Mouse (Mus musculus) heart, embryonic 16.5 days (tissue): ENCODE data around the gene Clec4f. TPM values are rescaled to one million over a fixed set of nuclear protein-coding genes. Genes with fewer than 3 reads are reported as not detected.
A peak's percentile ranks its signal among the peaks of the same experiment; 100 is the strongest.

Experiments
- ATAC-seq: fragments of 200-750 bp; cut with Nextera tagmentation; replicated peaks from 2 replicates; pipeline ENCODE4 v1.8.0; 2017; ENCODE audit warnings: moderate number of reproducible peaks; ENCODE audit not compliant: insufficient read depth, low FRiP score; ENCODE audit errors: extremely low read depth
- H3K27ac ChIP-seq: fragments of 300-500 bp; sonication (generic); 2 replicates; pipeline ENCODE4 v1.5.1; 2014; ENCODE audit warnings: mild to moderate bottlenecking, low read length, control low read depth, moderate library complexity
- H3K27me3 ChIP-seq: fragments of 300-500 bp; sonication (generic); 2 replicates; pipeline ENCODE4 v1.6.1; 2014; ENCODE audit warnings: low read length, mixed read lengths; ENCODE audit not compliant: control insufficient read depth, insufficient read depth
- H3K36me3 ChIP-seq: fragments of 300-500 bp; sonication (generic); 2 replicates; pipeline ENCODE4 v1.6.1; 2014; ENCODE audit not compliant: control insufficient read depth, insufficient read depth
- H3K4me1 ChIP-seq: fragments of 300-500 bp; sonication (generic); 2 replicates; pipeline ENCODE4 v1.6.1; 2014; ENCODE audit warnings: low read length, mixed read lengths; ENCODE audit not compliant: control insufficient read depth, insufficient read depth
- H3K4me2 ChIP-seq: fragments of 300-500 bp; sonication (generic); 2 replicates; pipeline ENCODE4 v1.6.1; 2014; ENCODE audit warnings: low read depth, mild to moderate bottlenecking, control low read depth, low read length
- H3K4me3 ChIP-seq: fragments of 300-500 bp; sonication (generic); 2 replicates; pipeline ENCODE4 v1.5.1; 2014; ENCODE audit warnings: mild to moderate bottlenecking, control low read depth, low read length
- H3K9ac ChIP-seq: fragments of 300-500 bp; sonication (generic); 2 replicates; pipeline ENCODE4 v1.6.1; 2014; ENCODE audit warnings: low read length, control low read depth
- H3K9me3 ChIP-seq: fragments of 300-500 bp; sonication (generic); replicated peaks from 2 replicates; pipeline ENCODE4 v1.6.1; 2016; ENCODE audit warnings: low read length; ENCODE audit not compliant: control insufficient read depth
- WGBS: fragments of 180-500 bp; shearing (Covaris S2); extraction: QIAGEN DNeasy Blood & Tissue Kit; methylation state at CpG from one replicate; pipeline ENCODE4 v1.1.7; 2014; 5-methylcytosine and 5-hydroxymethylcytosine counted together
- polyA plus RNA-seq: library from polyadenylated mRNA; unstranded; fragments of >200 nt; fragmentation: Nextera tagmentation; extraction: Ambion mirVana; gene quantifications from 2 replicates; pipeline ENCODE4 v1.2.1, GENCODE M21; 2015

The Clec4f gene
- 0.20 and 0.87 TPM in 2 replicates for polyA plus RNA-seq

- H3K27me3 ChIP-seq = no peaks in the 10 kb centered on the region
- no peaks in the 10 kb centered on the region for H3K36me3 ChIP-seq
- H3K4me2 ChIP-seq = no peak within 1 kb of the TSS
- H3K9me3 ChIP-seq = no peaks in the 10 kb centered on the region
- H3K4me3 ChIP-seq = no peak within 1 kb of the TSS
- no peak within 1 kb of the TSS for H3K27ac ChIP-seq
- 94% methylated on average over 2 of the region's 2 CpGs for WGBS
- H3K9ac ChIP-seq = no peak within 1 kb of the TSS
- ATAC-seq = no peak
- no peaks in the 10 kb centered on the region for H3K4me1 ChIP-seq
Observed at GRCm38 (mm10) chr6:83656087-83656486, at the start of gene Clec4f. Gene Clec4f, minus strand, starts transcription at chr6:83656187.

DNA sequence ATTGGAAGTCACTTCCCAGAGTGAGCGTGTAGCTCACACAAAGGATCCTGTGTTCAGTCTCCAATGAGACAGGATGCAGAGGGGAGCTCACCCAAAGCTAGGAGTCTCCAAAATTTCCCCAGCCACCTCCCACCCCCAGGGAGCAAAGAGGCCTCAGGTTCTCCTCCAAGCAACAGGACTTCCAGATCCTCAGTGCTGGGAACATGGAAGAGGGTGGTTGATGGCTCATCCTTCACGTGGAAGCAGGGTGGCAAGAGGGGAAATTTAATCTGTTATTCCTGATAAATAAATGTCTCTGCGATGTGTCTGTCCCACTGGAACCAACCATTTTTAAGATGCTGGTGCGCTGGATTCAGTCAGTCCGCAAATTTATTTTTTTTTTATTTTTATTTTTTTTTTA is 48.7 kb upstream of the Clec4f start:
- Histone ChIP-seq H3K27ac (no peak overlapping the region), H3K4me1 (no peaks in the 10 kb centered on the region; the same call in 1 of the 2 replicates), H3K36me3 (no peaks in the 10 kb centered on the region), H3K9me3 (no peaks in the 10 kb centered on the region), H3K27me3 (peaks cover 91% of the 10 kb centered on the region), H3K4me2 (no peak overlapping the region), H3K9ac (no peak overlapping the region), H3K4me3 (no peak overlapping the region)
- WGBS = 17% methylated on average over 5 of the region's 5 CpGs
- ATAC-seq = no peak

DNA sequence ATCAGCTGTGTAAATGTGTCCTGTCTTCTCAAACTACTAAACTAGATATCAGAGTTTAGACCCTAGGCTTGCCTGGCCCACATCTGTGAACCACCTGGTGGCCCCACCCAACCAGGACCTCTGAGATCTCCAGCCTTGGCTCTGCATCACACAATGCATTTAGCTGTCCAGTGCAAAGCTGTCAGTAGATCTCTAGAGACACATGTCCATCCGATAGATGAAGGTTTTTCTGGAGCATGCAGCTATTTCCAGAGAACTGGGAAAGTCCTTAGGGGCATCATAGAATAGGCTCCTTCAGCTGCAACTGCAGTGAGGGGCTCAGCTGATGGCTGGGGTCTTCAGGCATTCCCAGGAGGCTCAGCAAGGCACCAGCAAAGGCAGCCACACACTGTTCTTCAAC is 48.3 kb upstream of the Clec4f start:
- no peaks in the 10 kb centered on the region for H3K9me3 ChIP-seq
- peaks cover 90% of the 10 kb centered on the region for H3K27me3 ChIP-seq
- H3K36me3 ChIP-seq = no peaks in the 10 kb centered on the region
- no peak overlapping the region for H3K4me3 ChIP-seq
- no peak overlapping the region for H3K27ac ChIP-seq
- no peak overlapping the region for H3K4me2 ChIP-seq
- 16% methylated on average over 1 of the region's 1 CpGs for WGBS
- ATAC-seq = no peak
- no peaks in the 10 kb centered on the region; the same call in 1 of the 2 replicates for H3K4me1 ChIP-seq
- no peak overlapping the region for H3K9ac ChIP-seq

DNA sequence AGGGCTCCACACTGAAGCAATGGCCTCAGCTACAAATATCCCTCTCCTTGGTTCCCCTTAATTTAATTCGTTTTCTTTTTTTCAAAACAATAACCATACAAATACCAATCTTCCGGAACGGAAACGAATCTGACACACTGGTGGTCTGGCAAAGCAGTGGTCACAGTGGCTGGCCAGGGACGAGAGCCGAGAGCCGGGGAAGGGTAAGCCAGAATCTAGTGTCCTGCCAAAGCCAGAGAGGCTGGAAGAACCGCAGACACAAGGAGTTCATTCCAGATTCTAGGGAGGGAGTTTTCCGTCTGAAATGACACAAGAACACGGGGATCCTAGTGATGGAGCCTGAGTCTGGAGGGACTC is 47.7 kb upstream of the Clec4f start:
- no peaks in the 10 kb centered on the region; the same call in 1 of the 2 replicates for H3K4me1 ChIP-seq
- no peak overlapping the region for H3K9ac ChIP-seq
- no peak for ATAC-seq
- no peak overlapping the region for H3K4me3 ChIP-seq
- no peaks in the 10 kb centered on the region for H3K9me3 ChIP-seq
- peaks cover 90% of the 10 kb centered on the region for H3K27me3 ChIP-seq
- H3K4me2 ChIP-seq = no peak overlapping the region
- H3K36me3 ChIP-seq = no peaks in the 10 kb centered on the region
- no peak overlapping the region for H3K27ac ChIP-seq
- 1% methylated on average over 10 of the region's 10 CpGs for WGBS

GRCm38 (mm10) chr6:83703000-83703721 is 47.2 kb upstream of the Clec4f start:
- Histone ChIP-seq H3K9ac (no peak overlapping the region), H3K4me3 (no peak overlapping the region), H3K4me1 (no peaks in the 10 kb centered on the region; the same call in 1 of the 2 replicates), H3K36me3 (no peaks in the 10 kb centered on the region), H3K27me3 (peaks cover 90% of the 10 kb centered on the region), H3K9me3 (no peaks in the 10 kb centered on the region), H3K27ac (no peak overlapping the region), H3K4me2 (no peak overlapping the region)
- no peak for ATAC-seq
- WGBS = 1% methylated on average over 27 of the region's 27 CpGs

- Histone ChIP-seq H3K27me3 (peaks cover 90% of the 10 kb centered on the region), H3K4me3 (peak overlapping the region; percentile 7; the same call in 1 of the 2 replicates), H3K27ac (no peak overlapping the region), H3K36me3 (no peaks in the 10 kb centered on the region), H3K9ac (no peak overlapping the region), H3K4me1 (no peaks in the 10 kb centered on the region; the same call in 1 of the 2 replicates), H3K9me3 (no peaks in the 10 kb centered on the region), H3K4me2 (peak overlapping the region; percentile 17; the same call in 1 of the 2 replicates)
- ATAC-seq = no peak
- 2% methylated on average over 53 of the region's 53 CpGs for WGBS
Observed at GRCm38 (mm10) chr6:83702146-83702999, 46.4 kb upstream of the Clec4f start.

DNA sequence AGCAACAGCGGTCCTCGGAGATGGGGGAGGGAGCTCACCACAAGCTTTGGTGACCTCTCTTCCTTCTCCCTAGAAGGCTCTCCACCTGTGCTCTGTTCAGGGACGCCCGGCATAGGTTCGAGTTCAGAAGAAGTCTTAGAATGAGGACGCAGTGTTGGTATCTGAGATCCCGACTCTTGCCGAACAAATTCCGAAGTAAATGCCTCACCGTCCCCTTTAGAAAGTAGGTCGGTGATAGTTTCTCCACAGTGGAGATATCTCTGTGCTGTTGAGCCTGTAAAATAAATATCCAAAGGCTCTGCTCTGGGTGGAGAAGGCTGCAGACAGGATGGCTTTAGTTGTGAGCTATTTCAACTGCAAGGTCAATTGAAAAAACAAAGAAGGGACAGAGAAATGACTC is 45.0 kb upstream of the Clec4f start:
- H3K4me2 ChIP-seq = no peak overlapping the region
- no peak overlapping the region for H3K9ac ChIP-seq
- no peak for ATAC-seq
- H3K4me1 ChIP-seq = no peaks in the 10 kb centered on the region; the same call in 1 of the 2 replicates
- no peaks in the 10 kb centered on the region for H3K36me3 ChIP-seq
- WGBS = under 1% methylated on average over 11 of the region's 11 CpGs
- no peaks in the 10 kb centered on the region for H3K9me3 ChIP-seq
- no peak overlapping the region for H3K4me3 ChIP-seq
- peaks cover 90% of the 10 kb centered on the region for H3K27me3 ChIP-seq
- no peak overlapping the region for H3K27ac ChIP-seq

DNA sequence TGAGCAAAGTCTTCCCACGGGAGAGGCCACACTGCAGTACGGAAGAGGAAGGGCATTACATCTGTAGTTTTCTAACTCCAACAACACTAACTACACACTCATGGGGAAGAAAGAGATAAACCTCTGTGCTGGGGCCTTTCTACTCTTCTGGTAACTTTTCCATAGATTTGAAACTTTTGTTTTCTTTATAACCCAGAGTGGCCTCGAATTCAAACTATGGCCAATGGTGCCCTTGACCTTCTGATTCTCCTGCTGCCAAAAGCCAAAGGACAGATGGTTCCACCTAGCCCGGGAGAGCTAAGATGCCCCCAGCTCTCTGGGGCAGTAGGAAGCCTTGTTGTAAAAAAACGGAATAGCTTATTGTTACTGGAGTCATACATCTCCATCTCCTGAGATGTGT is 44.0 kb upstream of the Clec4f start:
- Histone ChIP-seq H3K4me3 (no peak overlapping the region), H3K9me3 (no peaks in the 10 kb centered on the region), H3K36me3 (no peaks in the 10 kb centered on the region), H3K27me3 (peaks cover 90% of the 10 kb centered on the region), H3K4me1 (no peaks in the 10 kb centered on the region; the same call in 1 of the 2 replicates), H3K9ac (no peak overlapping the region), H3K4me2 (no peak overlapping the region), H3K27ac (no peak overlapping the region)
- WGBS = 5% methylated on average over 5 of the region's 5 CpGs
- ATAC-seq = no peak

GRCm38 (mm10) chr6:83697932-83698331 is 41.9 kb upstream of the Clec4f start:
- H3K9ac ChIP-seq = no peak overlapping the region
- H3K9me3 ChIP-seq = no peaks in the 10 kb centered on the region
- 8% methylated on average over 8 of the region's 8 CpGs for WGBS
- H3K36me3 ChIP-seq = no peaks in the 10 kb centered on the region
- H3K27me3 ChIP-seq = peaks cover 93% of the 10 kb centered on the region
- no peak overlapping the region for H3K4me3 ChIP-seq
- no peak for ATAC-seq
- no peaks in the 10 kb centered on the region; the same call in 1 of the 2 replicates for H3K4me1 ChIP-seq
- H3K27ac ChIP-seq = no peak overlapping the region
- no peak overlapping the region for H3K4me2 ChIP-seq
